Mouse (Mus musculus) cerebellum, adult (tissue): ENCODE measurements around the gene Txnrd1.

Experiments
- ATAC-seq: cut with Nextera tagmentation; 2 replicates; pipeline ENCODE4 v1.9.2; 2017; ENCODE audit warnings: mild to moderate bottlenecking, moderate library complexity, mixed read lengths; ENCODE audit not compliant: insufficient number of reproducible peaks, low FRiP score, low TSS enrichment

Txnrd1 gene

DNA sequence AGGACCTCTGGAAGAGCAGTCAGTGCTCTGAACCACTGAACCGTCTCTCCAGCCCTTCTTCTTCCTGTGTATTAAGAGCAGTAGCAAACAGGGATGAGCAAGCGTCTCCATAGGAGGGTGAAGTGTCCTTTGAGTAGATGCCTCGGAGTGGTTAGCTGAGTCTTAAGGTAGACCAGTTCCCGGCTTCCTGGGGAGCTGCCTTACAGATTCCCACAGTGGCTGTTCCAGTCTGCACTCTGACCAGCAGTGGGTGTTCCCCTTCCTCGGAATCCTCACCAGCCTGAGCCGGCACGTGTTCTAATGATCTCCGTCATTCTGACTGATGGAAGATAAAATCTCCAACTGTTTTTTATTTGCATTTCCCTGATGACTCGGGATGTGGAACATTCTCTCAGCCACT, 17.3 kb upstream of the Txnrd1 start:
- no peak for ATAC-seq

DNA sequence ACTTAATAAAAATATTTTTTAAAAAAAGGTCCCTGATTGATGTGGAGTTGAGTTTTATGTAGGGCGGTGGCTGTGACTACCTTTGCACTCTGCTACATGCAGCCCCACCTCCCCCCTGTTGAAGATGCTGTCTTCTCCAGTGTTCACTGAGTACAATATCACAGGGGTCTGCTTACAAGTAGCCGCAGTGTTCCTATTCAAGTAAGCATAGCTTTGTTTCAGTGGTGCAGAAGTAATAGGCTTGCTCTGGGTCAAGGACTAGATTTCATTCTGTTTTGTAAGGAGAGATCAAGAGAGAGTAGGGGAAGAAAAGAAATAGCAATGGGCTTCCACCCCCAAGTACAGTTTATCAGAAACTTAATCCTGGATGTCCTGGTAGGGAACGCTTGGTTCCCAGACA, 16.2 kb upstream of the Txnrd1 start:
- no peak for ATAC-seq

DNA sequence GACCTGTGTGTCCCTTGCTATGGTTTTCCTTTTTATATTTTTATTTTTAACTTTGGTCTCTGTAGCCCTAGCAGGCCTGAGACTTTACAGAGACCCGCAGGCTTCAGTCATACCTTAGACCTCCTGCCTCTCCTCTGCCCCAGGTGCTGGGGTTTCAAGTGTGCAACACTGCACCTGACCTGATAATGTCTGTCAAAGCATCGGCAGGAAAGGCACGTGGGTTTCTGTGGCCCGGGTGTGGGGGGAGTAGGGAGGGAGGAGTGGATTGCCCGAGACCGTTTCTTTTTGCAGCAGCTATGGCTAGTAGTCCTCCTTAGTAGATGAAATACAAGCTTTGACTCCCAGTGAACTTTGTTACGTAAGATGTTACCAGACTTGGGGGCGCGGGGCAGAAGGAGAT, 15.8 kb upstream of the Txnrd1 start:
- no peak for ATAC-seq

DNA sequence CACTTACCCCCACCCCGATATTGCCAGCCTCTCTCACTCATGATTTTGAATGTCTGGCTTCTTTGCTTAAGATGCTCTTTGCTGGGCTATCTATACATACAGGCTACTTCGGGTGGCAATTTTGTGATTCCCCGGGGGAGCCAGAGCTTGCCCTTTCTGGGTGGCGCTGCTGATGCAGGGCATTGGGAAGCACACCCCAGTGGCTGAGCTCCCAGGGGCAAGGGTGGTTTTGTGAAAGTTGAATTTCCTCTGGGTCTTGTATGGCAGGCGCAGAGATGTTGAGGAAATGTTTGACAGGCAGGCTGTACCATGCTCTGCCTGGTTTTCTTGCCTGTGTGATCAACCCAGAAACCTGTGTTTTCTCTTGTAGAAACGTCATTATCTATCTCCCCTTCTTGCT, 15.1 kb upstream of the Txnrd1 start:
- ATAC-seq = no peak

DNA sequence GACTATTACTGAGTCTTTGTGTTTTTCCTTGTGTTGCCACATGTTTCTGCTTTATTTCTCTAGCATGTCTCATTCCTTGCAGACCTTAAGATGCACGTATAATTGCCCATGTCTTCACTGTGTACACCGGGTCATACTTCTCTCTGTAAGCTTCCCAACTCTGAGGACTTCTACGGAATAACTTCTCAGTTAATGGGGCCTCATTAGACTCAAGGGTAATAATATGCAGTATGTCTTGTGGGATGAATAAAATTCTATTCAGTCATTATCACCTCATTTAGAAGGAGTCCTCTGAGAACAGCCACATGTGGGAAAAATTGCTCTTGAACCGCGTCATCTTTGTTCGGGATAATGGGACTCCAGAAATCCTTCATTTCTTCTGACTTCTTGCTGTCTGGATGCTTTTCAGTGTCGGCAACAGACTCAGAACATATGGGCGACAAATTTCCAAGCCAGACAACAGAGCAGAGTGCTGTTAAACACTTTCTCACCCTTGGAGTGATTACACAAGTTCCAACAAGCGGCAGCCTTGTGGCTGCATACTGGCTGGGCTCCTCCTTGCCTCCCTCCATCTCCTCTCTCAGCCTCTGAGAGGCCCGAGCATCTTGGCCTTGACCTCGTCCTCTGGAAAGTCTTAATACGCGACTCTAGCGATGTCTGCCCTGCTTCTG, 10.5 kb upstream of the Txnrd1 start:
- ATAC-seq = no peak

DNA sequence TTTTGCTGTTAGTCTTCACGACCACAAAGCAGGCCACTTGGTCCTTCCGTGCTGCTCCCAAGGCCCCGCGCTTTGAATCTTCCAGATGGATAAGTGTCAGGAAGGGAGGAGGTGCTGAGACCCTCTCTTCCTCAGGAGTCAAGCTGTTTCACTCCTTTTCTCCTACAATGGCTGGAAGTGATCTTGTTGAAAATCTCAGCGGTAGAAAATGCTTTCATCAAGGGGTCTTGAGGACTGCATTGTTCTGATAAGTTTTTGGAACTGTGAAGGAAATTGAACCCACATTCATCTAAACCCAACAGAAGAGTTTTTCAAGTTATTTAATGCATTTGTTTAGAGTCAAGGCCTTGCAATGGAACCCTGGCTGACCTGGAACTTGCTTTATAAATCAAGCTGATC, 10.0 kb upstream of the Txnrd1 start:
- ATAC-seq = no peak

DNA sequence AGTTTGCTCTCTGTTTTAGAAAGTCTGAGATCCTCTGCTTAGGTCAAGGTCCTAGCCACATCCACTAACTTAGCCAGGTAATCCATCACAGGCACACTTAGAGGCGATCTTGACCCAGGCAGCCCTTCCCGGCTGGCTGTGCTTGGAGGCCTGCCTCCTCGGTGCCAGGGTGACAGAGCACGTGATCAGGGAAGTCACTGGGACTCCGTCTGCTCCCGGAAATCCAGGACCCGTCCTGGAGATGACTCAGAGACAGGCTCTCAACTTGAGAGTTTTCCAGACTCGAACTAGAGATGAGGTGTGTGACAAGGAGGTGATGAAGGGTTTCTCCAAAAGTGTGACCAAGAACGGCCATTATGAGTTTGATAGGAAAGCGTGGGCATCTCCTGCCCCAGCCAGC, 9.2 kb upstream of the Txnrd1 start:
- no peak for ATAC-seq

DNA sequence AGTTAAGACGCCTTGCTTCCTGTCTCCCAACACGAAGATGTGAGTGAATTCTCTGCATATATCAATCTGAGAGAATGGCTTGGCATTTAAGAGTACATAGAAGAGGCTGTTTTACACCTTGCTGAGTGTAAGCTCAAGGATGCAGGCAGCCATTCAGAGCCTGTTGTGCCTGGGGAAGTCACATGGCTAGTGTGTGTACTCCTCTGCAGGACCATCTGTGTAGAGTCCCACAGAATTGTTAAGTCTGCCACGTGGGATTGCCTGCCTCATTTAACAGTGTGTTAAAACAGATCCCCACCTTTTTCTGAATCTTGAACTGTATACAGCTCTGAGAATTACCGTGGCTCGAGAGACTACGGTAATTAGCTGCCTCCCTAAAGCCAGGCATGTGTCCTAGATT, 7.2 kb upstream of the Txnrd1 start:
- ATAC-seq = no peak

DNA sequence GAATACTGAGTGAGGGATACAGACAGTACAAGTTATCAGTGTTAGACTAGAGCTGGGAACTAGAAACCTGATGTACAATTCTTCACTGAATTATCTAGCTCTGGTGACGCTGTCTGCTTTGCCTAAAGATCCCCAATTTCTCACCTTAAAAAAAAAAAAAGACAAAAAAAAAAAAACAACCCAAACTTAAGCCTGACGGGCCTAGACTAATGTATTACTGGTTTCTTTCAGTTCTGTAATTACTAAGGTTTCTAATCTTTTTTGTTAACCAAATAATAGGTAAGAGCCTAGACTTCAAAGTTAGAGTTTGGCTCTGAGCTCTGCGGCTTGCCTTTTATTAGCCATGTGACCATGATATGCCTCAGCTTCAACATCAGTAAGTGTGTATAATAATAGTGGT, 2.1 kb downstream of the Txnrd1 start:
- no peak for ATAC-seq

DNA sequence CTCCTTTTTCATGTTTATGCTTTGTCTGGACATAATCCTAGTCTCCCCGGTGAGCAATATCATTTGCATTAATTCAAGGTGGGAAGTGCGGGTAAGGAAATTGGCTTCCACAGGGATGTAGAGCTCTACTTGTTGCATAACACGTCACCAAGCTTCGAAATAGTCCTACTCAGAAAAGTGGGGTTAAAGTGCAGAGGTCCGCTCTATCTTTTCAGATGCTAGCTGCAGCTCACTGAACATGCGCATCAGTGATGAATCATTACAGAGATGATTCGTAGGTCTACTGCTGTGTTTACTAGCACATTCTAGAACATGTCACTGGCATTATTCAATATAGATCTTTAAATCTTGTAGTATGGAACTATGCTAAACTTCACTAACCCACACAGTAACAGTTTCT, 4.6 kb downstream of the Txnrd1 start:
- ATAC-seq = no peak

DNA sequence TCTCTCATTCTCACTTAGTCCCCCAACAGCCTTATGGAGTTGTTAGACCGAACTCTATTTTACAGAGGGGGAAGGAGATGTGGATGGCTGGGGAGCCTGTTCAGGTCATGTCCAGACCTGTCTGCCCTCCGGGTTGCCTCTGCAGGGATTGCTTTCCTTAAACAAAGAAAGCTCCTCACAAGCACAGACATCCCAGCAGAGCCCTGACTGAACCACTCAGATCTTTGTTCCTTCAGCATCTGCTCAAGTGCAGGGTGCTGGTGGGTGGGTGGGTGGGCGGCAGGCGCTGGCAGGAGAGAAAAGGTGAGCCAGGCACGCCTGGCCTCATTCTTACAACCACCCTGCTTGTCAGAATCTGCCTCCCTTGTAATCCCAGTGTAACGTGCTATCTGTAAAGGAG, 10.3 kb downstream of the Txnrd1 start:
- no peak for ATAC-seq

DNA sequence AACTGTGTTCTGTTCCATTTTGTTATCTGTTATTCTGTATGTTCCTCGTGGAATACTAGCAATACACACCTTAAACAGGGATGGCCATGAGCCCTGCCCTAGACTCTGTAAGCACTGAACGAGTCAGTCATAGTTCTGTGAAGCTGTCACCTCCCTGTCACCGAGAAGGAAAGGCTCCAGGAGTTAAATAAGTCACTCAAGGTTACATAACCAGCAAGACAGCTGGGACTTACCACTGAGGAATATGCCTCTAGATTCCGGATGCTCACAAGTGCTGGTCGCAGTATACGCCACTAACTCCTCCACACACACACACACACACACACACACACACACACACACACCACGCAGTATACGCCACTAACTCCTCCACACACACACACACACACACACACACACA, 11.0 kb downstream of the Txnrd1 start:
- no peak for ATAC-seq

DNA sequence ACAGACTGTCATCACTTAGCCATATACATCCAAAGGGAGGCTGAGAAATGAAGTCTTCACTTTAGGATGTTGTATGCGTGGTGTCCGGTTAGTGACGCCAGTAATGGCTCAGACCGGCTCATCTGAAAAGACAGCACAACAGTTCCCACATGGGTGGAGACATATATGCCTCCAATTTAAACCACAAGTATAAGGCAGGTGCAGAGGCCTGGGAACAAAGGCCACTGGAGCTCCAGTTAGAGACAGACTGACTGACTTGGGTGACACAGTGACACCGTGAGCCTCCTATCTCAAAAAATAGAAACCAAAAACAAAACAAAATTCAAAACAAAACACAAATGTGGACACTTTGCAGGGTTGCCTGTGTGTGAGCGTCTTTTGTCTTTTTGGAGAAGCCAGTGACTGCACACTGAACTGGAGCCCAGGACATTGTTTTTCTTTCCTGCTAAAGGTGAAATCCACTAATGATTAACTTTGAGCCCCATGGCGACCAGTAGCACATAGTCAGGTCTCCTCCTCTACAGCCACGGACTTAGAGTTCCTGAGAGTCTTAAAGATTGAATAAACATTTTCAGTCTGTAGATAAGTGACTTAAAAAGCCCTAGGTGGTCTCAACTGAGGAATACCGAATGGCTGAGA, 14.2 kb downstream of the Txnrd1 start:
- ATAC-seq = no peak

DNA sequence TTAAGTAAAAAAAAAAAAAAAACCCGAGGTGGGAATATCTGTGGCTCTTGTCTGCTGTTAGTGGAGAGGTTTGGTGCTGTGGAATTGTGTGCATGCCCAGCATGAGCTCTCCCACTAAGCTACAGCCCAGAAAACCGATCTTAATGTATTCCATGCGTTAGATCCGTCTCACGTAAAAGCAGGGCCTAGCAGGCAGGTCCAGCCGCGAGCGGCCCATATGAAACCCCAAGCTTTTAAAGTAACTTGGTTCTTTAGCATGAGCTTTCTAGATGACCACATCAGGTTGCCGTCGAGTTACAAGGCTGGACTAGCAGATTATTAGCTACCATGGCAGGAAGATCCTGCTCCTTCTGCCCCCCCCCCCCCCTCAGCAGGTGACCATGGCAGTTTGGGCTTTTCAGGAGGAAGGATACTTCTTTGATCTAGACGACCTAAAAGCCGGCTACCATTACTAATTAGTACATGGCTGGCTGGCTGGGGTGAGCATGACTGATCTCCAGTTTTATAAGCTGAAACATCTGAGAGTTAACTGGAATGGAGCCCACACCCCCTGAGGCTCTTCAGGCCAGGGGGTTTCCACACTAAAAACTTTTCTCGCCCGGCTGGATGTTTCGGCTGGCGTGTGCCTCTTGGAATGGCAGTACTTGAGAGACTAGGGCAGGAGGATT, 16.1 kb downstream of the Txnrd1 start:
- no peak for ATAC-seq

DNA sequence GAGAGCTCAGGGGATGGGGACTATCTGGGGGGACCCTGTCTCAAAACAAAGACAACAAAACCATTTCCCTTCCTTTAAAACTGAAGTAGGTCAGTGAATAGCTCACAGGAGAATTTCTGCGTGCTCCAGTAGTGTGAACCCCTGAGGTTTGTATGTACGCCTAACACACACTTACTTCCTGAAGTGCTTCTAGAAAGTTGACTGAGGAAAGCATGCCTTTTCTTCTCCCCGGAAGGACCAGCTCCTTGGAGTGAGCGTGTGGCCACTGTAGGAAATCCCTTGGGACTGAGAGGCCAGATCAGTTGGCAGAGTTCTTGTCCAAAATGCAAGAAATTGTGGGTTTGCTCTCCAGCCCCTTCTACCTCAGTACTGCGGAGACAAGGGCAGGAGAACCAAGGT, 16.6 kb downstream of the Txnrd1 start:
- no peak for ATAC-seq

DNA sequence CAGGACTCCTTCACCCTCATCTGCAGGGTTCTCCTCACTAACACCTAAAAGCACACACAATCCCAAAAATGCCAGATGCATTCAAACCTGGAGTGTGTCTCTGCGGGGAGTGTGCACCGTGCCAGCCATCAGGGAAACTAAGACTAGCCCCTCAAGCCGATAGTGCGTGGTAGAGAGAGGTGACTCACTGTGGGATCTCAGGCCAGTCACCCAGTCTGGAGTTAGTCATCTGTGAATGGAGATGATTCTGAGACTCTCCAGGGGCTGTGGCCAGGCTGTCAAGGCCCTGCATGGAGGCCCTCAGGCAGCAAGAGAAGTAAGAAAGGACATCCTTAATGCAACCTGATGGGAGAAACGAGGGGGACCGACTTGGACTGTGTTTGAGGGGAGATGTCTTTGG, 18.0 kb downstream of the Txnrd1 start:
- ATAC-seq = no peak

DNA sequence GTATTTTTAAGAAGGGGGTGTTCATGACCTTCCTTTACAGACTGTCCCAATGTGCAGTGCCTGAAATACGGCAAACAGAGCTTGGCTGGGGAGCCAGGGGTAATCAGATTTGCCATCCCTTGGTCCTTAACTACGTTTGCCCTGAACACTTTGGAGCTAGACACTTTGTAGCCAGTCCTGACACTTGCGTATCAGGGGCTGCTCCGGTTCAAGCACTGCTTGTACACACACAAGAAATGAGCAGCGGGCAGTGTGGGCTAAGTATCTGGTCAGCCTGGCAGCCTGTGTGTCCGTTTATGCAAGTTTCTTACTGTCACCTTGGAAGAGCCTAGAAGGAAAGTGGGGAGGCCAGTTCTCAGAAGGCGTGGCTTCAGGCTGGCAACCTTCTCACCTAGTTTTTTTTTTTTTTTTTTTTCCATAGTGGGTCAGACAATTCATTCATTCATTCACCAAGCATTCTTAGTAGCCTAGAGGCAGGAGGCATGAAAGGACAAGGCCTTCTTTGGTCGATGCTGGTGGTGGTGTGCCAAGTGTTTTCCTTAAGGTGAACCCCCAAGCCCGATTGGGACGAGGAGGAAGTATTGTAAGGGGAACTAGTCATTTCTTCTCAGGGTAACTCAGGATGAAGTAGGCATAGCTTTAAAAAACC, 24.4 kb downstream of the Txnrd1 start:
- ATAC-seq = no peak

DNA sequence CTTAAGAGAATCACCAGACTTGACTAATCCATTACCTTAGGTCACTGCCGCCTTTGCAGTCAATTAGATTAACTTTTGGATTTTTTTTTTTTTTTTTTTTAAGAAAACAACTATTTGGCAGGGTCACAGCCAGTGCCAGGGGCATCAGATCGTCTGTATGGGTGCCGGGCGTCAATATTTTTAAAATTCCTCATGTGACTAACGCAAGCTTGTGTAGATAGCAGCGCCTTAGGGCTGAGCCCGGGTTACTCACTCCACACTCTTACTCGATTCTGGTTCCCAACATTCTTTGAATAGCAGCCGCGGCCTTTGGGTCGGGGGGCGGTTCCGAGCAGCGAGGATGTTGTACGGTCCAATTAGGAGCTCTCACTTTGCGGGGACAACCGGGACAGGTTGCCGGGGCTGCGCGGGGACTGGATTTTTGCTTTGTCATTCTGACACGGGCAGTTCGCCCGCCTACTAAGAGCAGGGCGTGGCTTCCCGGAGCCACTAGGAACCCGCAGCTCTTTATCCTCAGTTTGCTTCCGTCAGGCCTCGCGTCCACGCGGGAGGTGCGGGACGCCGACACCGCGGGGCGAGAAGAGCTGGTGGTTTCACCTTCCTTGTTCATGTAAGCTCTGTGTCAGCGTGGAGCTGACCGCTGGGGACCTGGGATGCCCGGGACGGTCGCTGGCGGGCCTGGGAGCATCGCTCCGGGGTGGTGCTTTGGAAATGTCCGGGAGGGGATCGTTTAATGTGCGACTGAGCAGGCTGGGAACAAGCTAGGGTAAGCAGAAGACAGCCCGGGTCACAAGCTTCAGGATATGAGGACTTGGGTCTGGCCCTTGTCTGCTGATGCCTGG, 25.2 kb downstream of the Txnrd1 start:
- peak; percentile 92 for ATAC-seq

DNA sequence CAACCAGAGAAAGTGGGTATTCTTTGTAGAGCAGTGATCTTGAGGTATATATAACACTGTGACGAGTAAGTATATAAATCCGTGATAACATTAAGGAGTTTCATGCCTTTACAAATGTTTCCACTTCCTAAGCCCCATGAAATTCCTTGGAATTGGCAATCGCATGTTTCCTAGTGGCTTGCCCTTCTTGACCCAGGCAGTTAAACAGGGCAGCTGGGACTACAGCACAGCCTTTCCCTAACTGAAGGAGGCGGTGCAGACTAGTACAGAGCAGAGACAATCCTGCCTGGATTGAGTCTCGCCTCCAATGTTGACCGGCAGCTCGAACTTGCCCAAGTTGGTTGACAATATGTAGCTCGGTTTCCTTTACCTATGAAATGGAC, 25.8 kb downstream of the Txnrd1 start:
- no peak for ATAC-seq

DNA sequence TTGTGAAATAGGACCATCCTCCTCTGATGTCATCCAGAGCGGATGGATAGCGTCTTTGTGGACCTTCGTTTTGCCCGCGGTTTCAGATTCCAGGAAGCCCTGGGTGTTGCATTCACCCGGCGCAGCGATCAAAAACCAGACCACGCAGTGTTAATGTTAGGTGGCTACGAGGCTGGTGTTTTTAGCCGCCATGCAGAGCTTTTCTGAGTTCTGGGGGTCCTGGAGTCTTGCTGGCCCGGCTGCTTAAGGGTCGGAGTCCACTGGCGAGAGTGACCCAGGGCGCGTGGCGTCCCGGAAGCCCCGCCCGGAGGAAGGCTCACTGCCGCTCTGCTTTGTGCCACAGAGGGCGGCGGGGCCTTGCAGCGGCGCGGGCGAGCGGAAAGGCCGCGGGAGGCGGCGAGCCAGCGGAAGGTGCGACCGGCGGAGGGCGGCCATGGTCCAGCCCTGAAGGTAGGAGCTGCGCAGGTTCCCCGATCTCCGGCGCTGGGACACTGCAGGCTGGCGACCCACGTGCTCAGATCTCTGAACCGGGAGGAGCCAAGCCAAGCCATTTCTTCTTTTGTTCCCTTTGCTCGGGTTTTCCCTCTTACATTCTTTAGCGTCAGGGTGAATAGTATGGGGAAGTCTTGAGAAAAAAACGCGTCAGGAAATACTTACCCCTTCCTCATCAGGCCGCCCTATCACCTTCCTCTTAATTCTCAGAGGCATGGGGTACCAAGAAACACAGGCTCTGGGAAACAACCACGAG, 26.6 kb downstream of the Txnrd1 start:
- ATAC-seq = peak; percentile 67
